Mouse (Mus musculus): ENCODE measurements around the gene Chd1l. TPM values are rescaled to one million over a fixed set of nuclear protein-coding genes. Genes with fewer than 3 reads are reported as not detected.

The Chd1l gene
- polyA plus RNA-seq, 1 experiment from 2014 or later, result 4.4 TPM

DNA sequence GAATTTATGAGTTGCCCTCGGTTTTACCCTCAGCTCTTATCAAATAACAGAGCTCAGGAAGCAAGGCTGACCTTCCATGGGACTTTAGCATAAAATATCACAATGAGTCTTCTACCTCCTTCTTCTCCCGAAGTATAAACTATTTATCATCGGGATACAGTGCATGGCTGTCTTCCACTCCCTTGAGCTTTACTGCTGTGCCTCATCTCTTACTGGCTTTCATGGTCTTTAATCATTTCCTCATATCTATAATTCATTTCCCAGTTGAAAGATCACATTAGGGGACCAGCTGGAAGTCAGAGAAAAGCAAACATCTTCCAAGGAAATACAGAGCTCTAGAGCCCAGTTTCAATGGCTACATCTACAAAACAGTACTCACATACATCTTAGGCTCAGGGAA lies 39.0 kb upstream of the Chd1l start:
- Histone ChIP-seq H3K27ac (ENCODE audit: low read length) (no peak overlapping the region), H3K4me2 (ENCODE audit: low read length) (no peak overlapping the region), H3K27me3 (ENCODE audit: control insufficient read depth, insufficient read depth, low read depth, low read length) (no peaks in the 10 kb centered on the region), H3K9me3 (replicated peaks; ENCODE audit: control insufficient read depth, low read length, poor library complexity, severe bottlenecking) (no peaks in the 10 kb centered on the region), H3K4me1 (ENCODE audit: control insufficient read depth, insufficient read depth, low read length) (no peaks in the 10 kb centered on the region), H3K4me3 (ENCODE audit: low read depth, low read length) (no peak overlapping the region), H3K9ac (ENCODE audit: low read depth, low read length) (no peak overlapping the region), H3K36me3 (ENCODE audit: control insufficient read depth, insufficient read depth, low read length) (no peaks in the 10 kb centered on the region)
- ATAC-seq, result no peak
- WGBS, result 80% methylated on average over 3 of the region's 3 CpGs

DNA sequence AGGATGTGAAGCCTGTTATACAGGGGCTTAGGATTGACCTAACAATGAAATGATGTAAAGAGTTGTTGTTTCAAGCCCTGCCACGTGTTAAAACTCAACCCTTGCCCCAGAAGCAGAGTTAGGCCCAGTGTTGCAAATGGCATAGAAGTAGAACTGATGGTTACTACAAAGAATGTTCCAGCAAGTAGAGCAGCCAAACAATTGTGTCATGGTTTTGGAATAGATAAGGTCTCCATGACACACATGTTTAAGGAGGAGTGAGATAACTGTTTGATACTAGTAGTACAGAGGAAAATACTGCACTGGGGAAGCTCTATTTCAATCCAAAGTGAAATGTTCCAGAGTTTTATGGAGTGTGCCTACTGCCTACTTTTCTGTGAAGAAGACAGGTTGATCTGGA lies 38.5 kb upstream of the Chd1l start:
- H3K4me2 ChIP-seq (ENCODE audit: low read length), result no peak overlapping the region
- no peak overlapping the region for H3K9ac ChIP-seq (ENCODE audit: low read depth, low read length)
- H3K4me1 ChIP-seq (ENCODE audit: control insufficient read depth, insufficient read depth, low read length), result no peaks in the 10 kb centered on the region
- ATAC-seq, result no peak
- WGBS, result 32% methylated on average over 1 of the region's 1 CpGs
- H3K4me3 ChIP-seq (ENCODE audit: low read depth, low read length), result no peak overlapping the region
- H3K27me3 ChIP-seq (ENCODE audit: control insufficient read depth, insufficient read depth, low read depth, low read length), result no peaks in the 10 kb centered on the region
- H3K36me3 ChIP-seq (ENCODE audit: control insufficient read depth, insufficient read depth, low read length), result no peaks in the 10 kb centered on the region
- H3K9me3 ChIP-seq (replicated peaks; ENCODE audit: control insufficient read depth, low read length, poor library complexity, severe bottlenecking), result no peaks in the 10 kb centered on the region
- H3K27ac ChIP-seq (ENCODE audit: low read length), result no peak overlapping the region

DNA sequence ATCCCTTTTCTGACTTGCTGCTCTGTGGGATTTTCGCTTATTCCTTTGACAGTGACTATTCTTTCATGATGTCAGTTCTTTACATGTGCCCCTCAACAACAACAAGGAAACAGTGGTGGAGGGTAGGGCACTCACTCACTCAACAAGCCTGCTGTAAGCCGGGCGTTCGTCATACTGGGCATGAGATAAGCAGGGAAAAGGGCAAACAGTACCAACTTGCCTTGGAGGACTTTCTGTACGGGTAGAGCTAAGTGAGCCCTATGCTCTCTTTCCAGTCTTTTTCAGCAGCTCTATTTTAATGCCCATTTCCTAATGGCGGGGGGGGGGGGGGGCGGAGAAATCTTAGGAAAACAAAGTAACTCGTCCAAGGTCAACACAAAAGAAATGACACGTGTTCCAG lies 32.0 kb upstream of the Chd1l start:
- H3K9ac ChIP-seq (ENCODE audit: low read depth, low read length), result no peak overlapping the region
- no peak overlapping the region for H3K4me3 ChIP-seq (ENCODE audit: low read depth, low read length)
- H3K4me1 ChIP-seq (ENCODE audit: control insufficient read depth, insufficient read depth, low read length), result no peaks in the 10 kb centered on the region
- 85% methylated on average over 9 of the region's 9 CpGs for WGBS
- H3K27me3 ChIP-seq (ENCODE audit: control insufficient read depth, insufficient read depth, low read depth, low read length), result no peaks in the 10 kb centered on the region
- no peak overlapping the region for H3K4me2 ChIP-seq (ENCODE audit: low read length)
- H3K36me3 ChIP-seq (ENCODE audit: control insufficient read depth, insufficient read depth, low read length), result no peaks in the 10 kb centered on the region
- H3K27ac ChIP-seq (ENCODE audit: low read length), result no peak overlapping the region
- H3K9me3 ChIP-seq (replicated peaks; ENCODE audit: control insufficient read depth, low read length, poor library complexity, severe bottlenecking), result no peaks in the 10 kb centered on the region
- no peak for ATAC-seq

DNA sequence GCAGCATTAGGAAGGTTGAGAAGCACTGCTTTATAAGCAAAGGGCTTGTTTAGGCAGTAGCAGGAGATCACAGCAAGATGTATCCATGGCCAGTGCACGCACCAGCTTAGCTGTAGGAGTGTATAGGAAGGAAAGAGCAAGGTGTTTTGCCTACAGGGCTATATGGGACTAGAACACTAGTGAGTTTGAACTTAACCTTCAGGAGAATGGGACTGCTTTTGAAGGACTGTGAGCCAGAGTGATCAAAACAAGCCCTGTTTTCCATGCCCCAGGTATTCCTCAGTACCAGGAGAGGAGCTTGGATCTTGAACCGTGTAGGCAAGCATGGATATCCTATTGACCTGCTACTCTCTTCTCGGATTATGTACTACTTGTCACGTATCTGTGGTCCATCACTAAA lies 31.4 kb upstream of the Chd1l start:
- no peaks in the 10 kb centered on the region for H3K36me3 ChIP-seq (ENCODE audit: control insufficient read depth, insufficient read depth, low read length)
- ATAC-seq, result no peak
- no peak overlapping the region for H3K4me3 ChIP-seq (ENCODE audit: low read depth, low read length)
- H3K9me3 ChIP-seq (replicated peaks; ENCODE audit: control insufficient read depth, low read length, poor library complexity, severe bottlenecking), result no peaks in the 10 kb centered on the region
- H3K4me1 ChIP-seq (ENCODE audit: control insufficient read depth, insufficient read depth, low read length), result no peaks in the 10 kb centered on the region
- no peak overlapping the region for H3K9ac ChIP-seq (ENCODE audit: low read depth, low read length)
- WGBS, result 89% methylated on average over 4 of the region's 4 CpGs
- H3K27me3 ChIP-seq (ENCODE audit: control insufficient read depth, insufficient read depth, low read depth, low read length), result no peaks in the 10 kb centered on the region
- no peak overlapping the region for H3K27ac ChIP-seq (ENCODE audit: low read length)
- no peak overlapping the region for H3K4me2 ChIP-seq (ENCODE audit: low read length)

DNA sequence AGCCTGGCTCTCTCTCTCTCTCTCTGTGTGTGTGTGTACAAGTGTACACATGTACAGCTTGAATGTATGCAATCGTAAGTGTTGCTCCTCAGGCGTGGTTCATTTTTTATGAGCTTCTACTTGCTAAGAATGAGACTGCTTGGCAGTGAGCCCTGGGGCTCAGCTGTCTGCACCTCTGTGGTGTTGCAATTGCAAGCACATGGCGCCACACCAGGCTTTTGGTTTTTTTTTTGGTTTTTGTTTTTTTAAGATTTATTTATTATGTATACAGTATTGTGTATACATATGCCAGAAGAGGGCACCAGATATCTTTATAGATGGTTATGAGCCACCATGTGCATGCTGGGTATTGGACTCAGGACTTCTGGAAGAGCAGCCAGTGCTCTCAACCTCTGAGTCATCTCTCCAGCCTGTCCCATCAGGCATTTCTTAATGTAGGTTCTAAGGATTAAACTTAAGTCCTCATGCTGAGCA lies 24.3 kb upstream of the Chd1l start:
- Histone ChIP-seq H3K36me3 (ENCODE audit: control insufficient read depth, insufficient read depth, low read length) (no peaks in the 10 kb centered on the region), H3K9me3 (replicated peaks; ENCODE audit: control insufficient read depth, low read length, poor library complexity, severe bottlenecking) (no peaks in the 10 kb centered on the region), H3K4me1 (ENCODE audit: control insufficient read depth, insufficient read depth, low read length) (no peaks in the 10 kb centered on the region), H3K4me3 (ENCODE audit: low read depth, low read length) (no peak overlapping the region), H3K27me3 (ENCODE audit: control insufficient read depth, insufficient read depth, low read depth, low read length) (no peaks in the 10 kb centered on the region), H3K9ac (ENCODE audit: low read depth, low read length) (no peak overlapping the region), H3K4me2 (ENCODE audit: low read length) (no peak overlapping the region), H3K27ac (ENCODE audit: low read length) (no peak overlapping the region)
- ATAC-seq, result no peak
- 82% methylated on average over 3 of the region's 3 CpGs for WGBS

DNA sequence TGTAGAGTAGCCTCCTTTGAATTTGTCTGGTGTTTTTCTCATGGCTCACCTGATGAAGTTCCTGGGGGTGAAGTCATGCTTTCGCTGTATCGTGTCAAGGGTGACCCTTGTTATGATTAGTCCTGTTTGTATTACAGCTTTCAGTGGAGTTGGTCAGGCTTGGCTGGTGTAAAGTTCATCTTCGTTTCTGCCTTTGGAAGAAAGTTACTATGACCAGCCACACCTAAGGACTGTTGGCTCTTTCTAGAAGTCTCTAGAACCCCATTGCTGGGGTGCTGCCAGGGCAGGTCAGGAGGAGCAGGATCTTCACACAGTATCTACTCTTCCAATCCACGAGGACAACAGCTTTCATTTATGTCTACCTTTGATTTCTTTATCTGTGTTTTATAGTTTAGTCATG lies 23.5 kb upstream of the Chd1l start:
- no peak for ATAC-seq
- Histone ChIP-seq H3K27me3 (ENCODE audit: control insufficient read depth, insufficient read depth, low read depth, low read length) (no peaks in the 10 kb centered on the region), H3K9ac (ENCODE audit: low read depth, low read length) (no peak overlapping the region), H3K4me1 (ENCODE audit: control insufficient read depth, insufficient read depth, low read length) (no peaks in the 10 kb centered on the region), H3K4me2 (ENCODE audit: low read length) (no peak overlapping the region), H3K27ac (ENCODE audit: low read length) (no peak overlapping the region), H3K4me3 (ENCODE audit: low read depth, low read length) (no peak overlapping the region), H3K36me3 (ENCODE audit: control insufficient read depth, insufficient read depth, low read length) (no peaks in the 10 kb centered on the region), H3K9me3 (replicated peaks; ENCODE audit: control insufficient read depth, low read length, poor library complexity, severe bottlenecking) (no peaks in the 10 kb centered on the region)
- WGBS, result 83% methylated on average over 4 of the region's 4 CpGs

DNA sequence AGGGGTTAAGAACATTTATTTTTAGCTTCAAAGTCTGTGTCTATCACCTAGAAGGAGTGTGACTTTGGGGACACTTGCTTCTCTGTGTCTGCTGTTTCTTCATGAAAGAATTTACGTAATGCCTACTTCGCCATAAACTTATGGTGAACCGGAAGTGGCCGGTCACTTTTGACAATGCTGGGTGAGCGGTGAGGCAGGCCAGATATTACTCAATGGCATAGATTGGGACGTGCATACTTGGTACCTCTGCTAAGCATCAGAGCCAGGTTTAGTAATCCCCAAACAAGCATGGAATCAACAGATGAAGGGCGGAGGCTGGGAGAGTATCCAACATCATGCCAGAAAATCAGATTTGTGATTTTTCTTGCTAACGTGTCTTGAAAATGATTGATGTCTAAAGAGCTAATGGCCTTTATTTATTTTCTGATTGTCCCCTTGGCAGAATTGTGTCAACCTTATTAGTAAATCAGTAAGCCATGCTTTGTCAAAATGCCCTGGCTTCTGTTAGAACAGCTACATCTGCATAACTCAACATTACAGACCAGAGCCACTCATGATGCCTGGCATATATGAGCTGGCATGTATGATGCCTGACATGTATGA lies 21.4 kb upstream of the Chd1l start:
- Histone ChIP-seq H3K4me3 (ENCODE audit: low read depth, low read length) (no peak overlapping the region), H3K9me3 (replicated peaks; ENCODE audit: control insufficient read depth, low read length, poor library complexity, severe bottlenecking) (no peaks in the 10 kb centered on the region), H3K4me1 (ENCODE audit: control insufficient read depth, insufficient read depth, low read length) (no peaks in the 10 kb centered on the region), H3K27ac (ENCODE audit: low read length) (no peak overlapping the region), H3K27me3 (ENCODE audit: control insufficient read depth, insufficient read depth, low read depth, low read length) (no peaks in the 10 kb centered on the region), H3K4me2 (ENCODE audit: low read length) (no peak overlapping the region), H3K9ac (ENCODE audit: low read depth, low read length) (no peak overlapping the region), H3K36me3 (ENCODE audit: control insufficient read depth, insufficient read depth, low read length) (no peaks in the 10 kb centered on the region)
- ATAC-seq, result no peak
- 92% methylated on average over 8 of the region's 8 CpGs for WGBS

DNA sequence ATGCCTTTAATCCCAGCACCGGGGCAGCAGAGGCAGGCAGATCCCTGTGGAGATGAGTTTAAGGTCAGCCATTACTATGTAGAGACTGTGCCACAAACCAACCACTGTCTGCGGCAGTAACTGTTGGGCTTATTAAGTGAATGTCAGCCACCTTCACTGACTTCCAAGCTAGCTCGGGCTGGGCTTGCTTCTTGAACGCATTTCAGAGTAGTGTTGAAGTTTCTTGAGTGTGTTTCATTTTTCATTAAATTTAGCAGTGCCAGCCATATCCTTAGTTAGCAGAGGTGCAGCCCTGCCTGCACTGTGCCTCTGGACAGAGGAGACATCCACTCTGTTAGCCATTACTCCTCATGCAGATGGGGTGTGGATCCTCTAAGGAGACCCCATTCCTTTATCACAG lies 20.7 kb upstream of the Chd1l start:
- H3K27me3 ChIP-seq (ENCODE audit: control insufficient read depth, insufficient read depth, low read depth, low read length), result no peaks in the 10 kb centered on the region
- H3K27ac ChIP-seq (ENCODE audit: low read length), result no peak overlapping the region
- H3K4me3 ChIP-seq (ENCODE audit: low read depth, low read length), result no peak overlapping the region
- H3K4me1 ChIP-seq (ENCODE audit: control insufficient read depth, insufficient read depth, low read length), result no peaks in the 10 kb centered on the region
- H3K4me2 ChIP-seq (ENCODE audit: low read length), result no peak overlapping the region
- H3K9ac ChIP-seq (ENCODE audit: low read depth, low read length), result no peak overlapping the region
- ATAC-seq, result no peak
- no peaks in the 10 kb centered on the region for H3K9me3 ChIP-seq (replicated peaks; ENCODE audit: control insufficient read depth, low read length, poor library complexity, severe bottlenecking)
- H3K36me3 ChIP-seq (ENCODE audit: control insufficient read depth, insufficient read depth, low read length), result no peaks in the 10 kb centered on the region
- 94% methylated on average over 4 of the region's 4 CpGs for WGBS

DNA sequence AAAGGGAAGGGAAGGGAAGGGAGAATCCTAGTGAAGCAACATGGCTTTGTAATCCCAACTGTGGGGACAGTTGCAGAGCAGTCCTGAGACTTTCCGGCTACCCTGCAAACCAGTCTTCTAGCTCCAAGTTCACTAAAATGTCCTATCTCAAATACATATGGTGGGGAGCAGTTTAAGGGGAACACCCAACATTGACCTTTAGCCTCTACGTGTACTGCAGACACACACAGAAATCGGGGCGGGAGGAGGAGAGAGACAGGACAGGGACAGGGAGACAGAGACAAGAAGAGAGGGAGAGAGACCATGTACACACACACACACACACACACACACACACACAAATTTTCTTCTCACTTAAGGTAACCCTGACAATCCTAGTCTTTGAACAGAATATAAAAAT lies 19.9 kb upstream of the Chd1l start:
- no peak for ATAC-seq
- no peaks in the 10 kb centered on the region for H3K36me3 ChIP-seq (ENCODE audit: control insufficient read depth, insufficient read depth, low read length)
- no peak overlapping the region for H3K9ac ChIP-seq (ENCODE audit: low read depth, low read length)
- no peaks in the 10 kb centered on the region for H3K4me1 ChIP-seq (ENCODE audit: control insufficient read depth, insufficient read depth, low read length)
- H3K27me3 ChIP-seq (ENCODE audit: control insufficient read depth, insufficient read depth, low read depth, low read length), result no peaks in the 10 kb centered on the region
- H3K27ac ChIP-seq (ENCODE audit: low read length), result no peak overlapping the region
- H3K9me3 ChIP-seq (replicated peaks; ENCODE audit: control insufficient read depth, low read length, poor library complexity, severe bottlenecking), result no peaks in the 10 kb centered on the region
- WGBS, result 88% methylated on average over 4 of the region's 4 CpGs
- no peak overlapping the region for H3K4me2 ChIP-seq (ENCODE audit: low read length)
- no peak overlapping the region for H3K4me3 ChIP-seq (ENCODE audit: low read depth, low read length)
